Mouse (Mus musculus) G1E (cell line): ENCODE data around the gene Rbm41. TPM values are rescaled to one million over a fixed set of nuclear protein-coding genes. Genes with fewer than 3 reads are reported as not detected.

Source experiments
- ATAC-seq: 2 replicates; pipeline ENCODE4 v1.8.0; 2016; ENCODE audit warnings: mild to moderate bottlenecking; ENCODE audit not compliant: insufficient number of reproducible peaks, poor library complexity, low FRiP score, severe bottlenecking; ENCODE audit errors: extremely low read depth
- DNase-seq: peaks from one replicate; pipeline ENCODE4 v3.0.0; 2012; ENCODE audit warnings: low spot score
- H3K27me3 ChIP-seq: 2 replicates; pipeline ENCODE4 v1.6.1; 2012; ENCODE audit warnings: mild to moderate bottlenecking, low read length, inconsistent platforms; ENCODE audit not compliant: insufficient read depth
- H3K36me3 ChIP-seq: replicated peaks from 2 replicates; pipeline ENCODE3; 2012; ENCODE audit warnings: mild to moderate bottlenecking, inconsistent platforms
- H3K4me1 ChIP-seq: 2 replicates; pipeline ENCODE4 v1.6.1; 2012; ENCODE audit warnings: low read depth, low read length, inconsistent platforms, mixed read lengths; ENCODE audit not compliant: insufficient read depth
- H3K4me3 ChIP-seq: 2 replicates; pipeline ENCODE4 v1.5.1; 2012; ENCODE audit warnings: low read depth, mild to moderate bottlenecking, inconsistent platforms, low read length, moderate library complexity, mixed read lengths
- H3K9me3 ChIP-seq: replicated peaks from 2 replicates; pipeline ENCODE4 v1.6.1; 2012; ENCODE audit warnings: inconsistent platforms
- CTCF ChIP-seq: IDR thresholded peaks from 2 replicates; pipeline ENCODE4 v1.5.1; 2012; ENCODE audit warnings: low read depth, low read length, inconsistent platforms, mixed read lengths
- GATA1 ChIP-seq: IDR thresholded peaks from 2 replicates; pipeline ENCODE4 v1.6.1; 2012; ENCODE audit warnings: borderline replicate concordance, low read length, inconsistent platforms, mixed read lengths
- GATA2 ChIP-seq: IDR thresholded peaks from 2 replicates; pipeline ENCODE4 v1.6.1; 2012; ENCODE audit warnings: low read depth, low read length, inconsistent platforms, borderline replicate concordance
- POLR2AphosphoS5 ChIP-seq: IDR thresholded peaks from 2 replicates; pipeline ENCODE4 v1.6.1; 2012; ENCODE audit warnings: low read depth, low read length, inconsistent platforms; ENCODE audit not compliant: insufficient replicate concordance
- TAL1 ChIP-seq: conservative IDR thresholded peaks from 2 replicates; pipeline ENCODE4 v1.6.1; 2012; ENCODE audit warnings: low read depth, low read length, inconsistent platforms, mixed read lengths
- polyA plus RNA-seq: library from polyadenylated mRNA; stranded (reverse); fragments of >175 nt; gene quantifications from 2 replicates; pipeline ENCODE4 v1.2.3, GENCODE M21; 2012
- total RNA-seq, 2 experiments: library from RNA; stranded (forward) in 1 of 2; stranded (reverse) in 1 of 2; fragments of 200-1000 nt in 1 of 2; fragments of >200 nt in 1 of 2; fragmentation: Nextera tagmentation in 1 of 2; gene quantifications; 2 replicates each; pipeline ENCODE4 v1.2.3; 2014 to 2017

The Rbm41 gene
- total RNA-seq (2014; fragmentation: Nextera tagmentation) (19.2 and 19.3 TPM in 2 replicates), total RNA-seq (2017) (6.5 and 8.1 TPM in 2 replicates), polyA plus RNA-seq (0.12 and 0.14 TPM in 2 replicates)

GRCm38 (mm10) chrX:139997740-139998690, at the start of gene Rbm41:
Rbm41 (minus strand) TSS chrX:139998595.
- no peak for TF ChIP-seq GATA2
- TF ChIP-seq GATA1, result no peak
- no peak for TF ChIP-seq TAL1
- no peak for TF ChIP-seq POLR2AphosphoS5
- peak within 1 kb of the TSS; percentile 75 for H3K4me3 ChIP-seq
- peak; percentile 1 for DNase-seq
- peaks cover 4% of the 10 kb centered on the region; the same call in 1 of the 2 replicates for H3K4me1 ChIP-seq
- peak; percentile 76 for ATAC-seq
- peaks cover 4% of the 10 kb centered on the region; the same call in 1 of the 2 replicates for H3K27me3 ChIP-seq
- H3K36me3 ChIP-seq, result no peaks in the 10 kb centered on the region
- H3K9me3 ChIP-seq, result no peaks in the 10 kb centered on the region

GRCm38 (mm10) chrX:139998691-139999065, 283 bp upstream of the Rbm41 start:
- TF ChIP-seq CTCF (no peak), POLR2AphosphoS5 (no peak), GATA1 (no peak), GATA2 (no peak), TAL1 (no peak)
- Histone ChIP-seq H3K9me3 (no peaks in the 10 kb centered on the region), H3K36me3 (no peaks in the 10 kb centered on the region), H3K4me3 (no peak overlapping the region; the same call in 1 of the 2 replicates), H3K27me3 (peaks cover 5% of the 10 kb centered on the region; the same call in 1 of the 2 replicates), H3K4me1 (peaks cover 4% of the 10 kb centered on the region; the same call in 1 of the 2 replicates)
- no peak for ATAC-seq
- DNase-seq, result no peak

- TF ChIP-seq TAL1 (0 out of 2 replicates have a peak, but pooled peaks have one; percentile 14), GATA1 (no peak), GATA2 (no peak)
- H3K4me1 ChIP-seq, result peaks cover 2% of the 10 kb centered on the region; the same call in 1 of the 2 replicates
- H3K4me3 ChIP-seq, result no peak overlapping the region
- H3K36me3 ChIP-seq, result no peaks in the 10 kb centered on the region
- ATAC-seq (peak; percentile 40; the same call in 1 of the 2 replicates), DNase-seq (no peak)
- H3K9me3 ChIP-seq, result no peaks in the 10 kb centered on the region
- no peaks in the 10 kb centered on the region for H3K27me3 ChIP-seq
Observed at GRCm38 (mm10) chrX:139982115-139982514, 16.3 kb downstream of the Rbm41 start.

DNA sequence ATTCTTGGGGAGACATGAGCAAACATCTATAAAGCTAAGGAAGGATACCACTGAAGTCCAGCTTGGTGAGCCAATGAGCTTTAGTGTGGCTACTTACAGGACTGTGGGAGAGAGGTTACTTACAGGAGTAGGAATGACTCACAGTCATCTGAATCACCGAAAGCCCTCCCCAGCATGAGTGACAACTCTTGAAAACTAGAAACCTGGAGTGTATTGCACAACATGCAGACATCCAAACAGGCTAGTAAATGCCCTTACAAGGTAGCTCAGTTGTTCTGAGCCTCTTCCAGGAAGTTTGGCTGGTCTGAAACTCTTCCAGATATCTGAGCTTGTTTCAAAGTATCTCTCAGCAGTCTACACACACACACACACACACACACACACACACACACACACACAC, 64.9 kb downstream of the Rbm41 start:
- no peak for DNase-seq
- Histone ChIP-seq H3K9me3 (no peaks in the 10 kb centered on the region), H3K27me3 (no peaks in the 10 kb centered on the region), H3K4me1 (no peaks in the 10 kb centered on the region), H3K36me3 (no peaks in the 10 kb centered on the region), H3K4me3 (no peak overlapping the region)
- no peak for TF ChIP-seq TAL1
- TF ChIP-seq CTCF, result no peak
- no peak for TF ChIP-seq GATA1
- no peak for ATAC-seq

DNA sequence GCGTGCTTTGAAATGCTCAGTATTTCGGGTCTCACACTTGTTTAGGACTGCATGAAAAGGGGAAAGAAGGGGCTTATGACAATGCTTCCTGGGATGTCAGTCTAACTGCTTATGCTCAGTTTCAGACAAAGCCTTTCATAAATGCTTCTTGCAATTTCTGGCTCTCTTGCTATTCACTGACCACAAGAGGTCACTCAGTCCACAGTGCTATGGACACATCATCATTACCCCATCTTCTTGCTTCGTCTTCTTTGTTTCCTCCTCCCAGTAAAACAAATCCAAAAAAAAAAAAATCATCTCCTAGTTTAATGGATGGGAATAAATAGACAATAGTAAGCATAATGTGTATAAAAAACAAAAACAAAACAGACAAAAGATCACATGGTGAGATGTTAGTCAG, 65.9 kb downstream of the Rbm41 start:
- DNase-seq (no peak), ATAC-seq (no peak)
- no peaks in the 10 kb centered on the region for H3K9me3 ChIP-seq
- no peaks in the 10 kb centered on the region for H3K36me3 ChIP-seq
- no peak overlapping the region for H3K4me3 ChIP-seq
- no peaks in the 10 kb centered on the region for H3K27me3 ChIP-seq
- TF ChIP-seq CTCF, result no peak
- TF ChIP-seq TAL1, result no peak
- TF ChIP-seq POLR2AphosphoS5, result no peak
- no peak for TF ChIP-seq GATA2
- TF ChIP-seq GATA1, result no peak
- H3K4me1 ChIP-seq, result no peaks in the 10 kb centered on the region

DNA sequence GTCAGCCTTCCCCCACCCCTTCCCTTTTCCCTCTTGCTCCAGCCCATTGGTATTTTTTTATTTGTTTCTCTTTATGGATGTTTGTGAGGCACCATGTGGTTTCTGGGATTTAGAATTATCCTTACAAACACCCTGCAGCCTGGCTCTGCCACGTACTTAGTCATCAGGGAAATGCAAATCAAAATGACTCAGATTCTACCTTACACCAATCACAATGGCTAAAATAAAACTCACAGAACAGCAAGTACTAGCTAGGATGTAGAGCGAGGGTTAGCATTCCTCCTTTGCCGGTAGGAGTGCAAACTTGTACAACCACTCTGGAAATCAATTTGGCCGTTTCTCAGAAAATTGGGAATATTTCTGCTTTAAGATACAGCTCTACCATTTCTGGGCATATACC, 77.8 kb downstream of the Rbm41 start:
- no peaks in the 10 kb centered on the region for H3K9me3 ChIP-seq
- no peak for DNase-seq
- H3K4me1 ChIP-seq, result no peaks in the 10 kb centered on the region
- no peak for ATAC-seq
- no peaks in the 10 kb centered on the region for H3K36me3 ChIP-seq
- H3K4me3 ChIP-seq, result no peak overlapping the region
- TF ChIP-seq TAL1 (no peak), GATA1 (no peak), CTCF (no peak), POLR2AphosphoS5 (no peak), GATA2 (no peak)
- H3K27me3 ChIP-seq, result no peaks in the 10 kb centered on the region
